Mouse (Mus musculus): ENCODE measurements at regions not wholly inside any gene's neighbourhood (a gene's known extent, or its start where the extent isn't known, plus 50 kb on each side); places are given as distances from the start of the nearest gene placed in this dataset.
A peak's percentile ranks its signal among the peaks of the same experiment; 100 is the strongest.

DNA sequence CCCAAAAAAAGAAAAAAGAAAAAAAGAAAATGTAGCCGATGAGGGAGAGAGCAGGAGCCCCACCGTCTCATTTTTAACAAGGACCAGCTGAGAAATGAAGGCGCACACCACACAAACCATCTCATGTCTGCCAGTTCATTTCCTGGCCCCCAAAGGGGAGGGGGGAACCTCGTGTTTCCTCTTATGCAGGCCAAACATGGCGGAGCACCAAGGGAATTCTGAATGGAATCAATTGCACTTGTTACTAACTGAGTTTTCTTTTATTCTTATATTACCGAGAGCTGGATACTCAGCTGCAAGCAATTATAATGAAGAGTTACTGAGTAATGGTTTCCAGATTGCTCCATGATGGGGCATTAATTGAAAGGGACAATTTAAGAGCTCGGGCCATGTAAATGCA, 348.5 kb upstream of the Npvf start:
- DNase-seq (ENCODE audit: low spot score in 2 of 2): no peak

- no peak for DNase-seq (ENCODE audit: low spot score in 2 of 2)
Measured at GRCm38 (mm10) chr6:51006074-51006591, 351.9 kb upstream of the Npvf start.

GRCm38 (mm10) chr6:51009526-51010340, 355.5 kb upstream of the Npvf start:
- no peak for DNase-seq (ENCODE audit: low spot score in 2 of 2)

GRCm38 (mm10) chr6:51010536-51010935, 356.3 kb upstream of the Npvf start:
- DNase-seq (ENCODE audit: low spot score in 2 of 2): no peak

DNA sequence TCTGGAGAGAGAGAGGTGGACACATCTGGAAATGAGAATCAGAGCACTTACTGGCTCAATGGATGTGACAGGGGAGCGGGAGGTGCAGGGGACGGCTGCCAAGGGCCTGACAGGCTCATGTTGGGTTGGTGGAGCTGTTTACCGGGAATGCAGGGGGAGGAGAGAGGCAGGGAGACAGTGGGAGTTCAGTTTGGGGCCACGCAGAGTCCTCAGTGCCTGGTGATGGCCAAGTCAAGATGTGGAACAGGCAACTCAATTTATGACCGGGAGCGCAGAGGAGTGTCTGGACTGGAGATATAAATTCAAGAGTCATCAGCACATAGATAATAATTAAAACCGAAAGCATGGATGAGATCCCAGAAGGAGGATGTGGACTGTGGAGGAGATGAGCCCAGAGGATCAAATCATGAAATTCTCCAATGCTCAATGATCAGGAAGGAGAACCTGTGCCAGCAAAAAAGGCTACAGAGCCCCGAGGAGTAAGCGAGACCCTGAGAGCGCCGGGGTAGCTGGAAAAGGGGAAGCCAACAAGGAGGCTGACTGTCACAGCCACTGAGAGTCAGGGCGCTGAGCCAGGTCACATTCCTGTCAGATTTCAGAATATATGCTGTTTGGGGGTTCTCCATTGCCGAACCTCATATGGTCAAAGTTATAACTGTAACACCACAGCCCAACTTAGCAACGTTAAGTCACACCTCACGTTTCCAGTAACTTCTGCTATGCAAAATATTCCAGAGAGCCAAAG, 358.0 kb upstream of the Npvf start:
- DNase-seq (ENCODE audit: low spot score in 2 of 2): no peak

DNA sequence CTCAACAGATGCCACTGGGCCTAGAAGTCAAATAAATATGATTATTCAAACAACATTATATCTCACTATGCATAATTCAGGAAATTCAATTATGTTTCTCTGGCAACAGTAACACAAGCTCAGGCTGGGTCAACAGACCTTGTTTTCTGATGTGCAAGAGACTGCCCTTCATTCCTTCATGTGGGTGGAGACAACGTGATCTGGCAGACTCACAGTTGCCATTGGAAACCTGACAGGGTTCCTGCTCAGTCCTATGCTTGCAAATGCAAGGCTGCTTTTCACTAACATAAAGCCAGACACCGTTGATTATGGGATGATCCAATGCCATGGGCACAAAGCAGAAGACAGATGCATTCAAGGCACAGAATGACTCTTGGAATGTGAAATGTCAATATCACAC, 361.5 kb upstream of the Npvf start:
- peak; percentile 23 to 49 for DNase-seq (ENCODE audit: low spot score in 2 of 2)

DNA sequence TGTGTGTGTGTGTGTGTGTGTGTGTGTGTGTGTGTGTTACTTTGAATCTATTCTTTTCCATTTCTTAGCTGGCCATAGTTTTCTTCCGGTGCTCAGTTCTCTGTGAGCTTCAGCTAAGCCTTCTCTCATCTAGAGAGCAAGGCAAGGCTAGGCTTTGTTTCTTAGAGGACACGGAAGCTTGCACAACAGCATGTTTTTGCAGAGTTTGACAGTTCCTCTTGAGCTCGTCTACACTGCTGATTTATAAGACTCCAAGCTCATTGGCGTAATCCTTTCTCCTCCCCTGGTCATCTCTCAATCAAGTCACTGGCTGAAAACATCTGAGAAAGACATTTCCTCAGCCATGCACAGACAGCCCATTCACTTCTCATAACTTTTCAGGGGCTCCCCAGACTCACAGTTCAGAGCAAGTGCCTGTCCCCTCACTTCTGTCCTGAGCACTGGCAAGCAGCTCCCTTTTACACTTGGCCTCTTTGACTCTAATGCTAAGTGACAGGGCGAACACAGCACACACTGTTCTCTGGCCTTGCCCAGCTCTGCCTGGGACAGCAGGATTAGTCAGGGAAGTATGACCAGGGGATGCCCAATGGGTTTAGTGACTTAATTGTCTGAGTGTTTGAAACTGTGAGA, 362.3 kb upstream of the Npvf start:
- no peak for DNase-seq (ENCODE audit: low spot score in 2 of 2)

GRCm38 (mm10) chr6:51017260-51017999, 363.2 kb upstream of the Npvf start:
- DNase-seq (ENCODE audit: low spot score in 2 of 2): no peak

- no peak for DNase-seq (ENCODE audit: low spot score in 2 of 2)
Measured at GRCm38 (mm10) chr6:51021206-51021605, 367.0 kb upstream of the Npvf start.

GRCm38 (mm10) chr6:51023361-51023760, 369.1 kb upstream of the Npvf start:
- DNase-seq (ENCODE audit: low spot score in 2 of 2): no peak

- DNase-seq (ENCODE audit: low spot score in 2 of 2): no peak
Measured at GRCm38 (mm10) chr6:51024756-51025155, 370.5 kb upstream of the Npvf start.

DNA sequence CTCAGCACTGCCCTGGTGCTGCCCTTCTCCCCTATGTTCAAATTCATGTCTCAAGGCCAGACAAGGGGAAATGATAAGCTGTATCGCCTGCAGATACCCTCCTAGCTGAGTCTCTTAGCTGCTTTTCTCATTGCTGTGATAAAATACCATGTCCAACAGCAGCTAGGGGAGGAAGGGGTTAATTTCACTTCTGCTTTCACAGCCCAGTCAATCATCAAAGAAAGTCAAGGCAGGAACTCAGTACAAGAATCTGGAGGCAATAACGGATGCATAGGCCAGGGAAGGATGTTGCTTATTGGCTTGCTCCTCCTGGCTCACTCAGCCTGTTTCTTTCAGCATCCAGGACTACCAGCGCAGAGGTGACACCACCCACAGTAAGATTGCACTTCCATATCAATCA, 371.2 kb upstream of the Npvf start:
- DNase-seq (ENCODE audit: low spot score in 2 of 2): no peak

- DNase-seq (ENCODE audit: low spot score in 2 of 2): no peak
Measured at GRCm38 (mm10) chr6:51027296-51027695, 373.1 kb upstream of the Npvf start.

GRCm38 (mm10) chr6:51029516-51029915, 375.3 kb upstream of the Npvf start:
- DNase-seq (ENCODE audit: low spot score in 2 of 2): no peak

DNA sequence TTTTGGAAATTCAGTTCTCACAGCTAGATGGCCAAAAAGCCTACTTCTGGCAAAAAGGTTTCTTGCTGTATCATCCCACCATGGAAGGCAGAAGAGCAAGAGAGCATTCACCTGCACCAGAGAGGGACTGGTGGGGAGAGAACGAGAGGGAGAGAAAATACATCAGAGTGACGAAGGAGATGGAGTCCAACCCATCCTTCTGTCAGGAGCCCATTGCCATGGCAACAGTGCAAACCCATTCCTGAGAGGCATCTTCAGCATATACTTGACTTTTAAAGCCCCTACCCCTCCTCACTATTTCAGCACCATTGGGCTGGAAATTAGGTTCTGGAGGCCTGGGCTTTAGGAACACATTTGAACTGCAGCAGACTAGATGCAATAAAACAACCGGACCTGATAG, 375.7 kb upstream of the Npvf start:
- DNase-seq (ENCODE audit: low spot score in 2 of 2): no peak

DNA sequence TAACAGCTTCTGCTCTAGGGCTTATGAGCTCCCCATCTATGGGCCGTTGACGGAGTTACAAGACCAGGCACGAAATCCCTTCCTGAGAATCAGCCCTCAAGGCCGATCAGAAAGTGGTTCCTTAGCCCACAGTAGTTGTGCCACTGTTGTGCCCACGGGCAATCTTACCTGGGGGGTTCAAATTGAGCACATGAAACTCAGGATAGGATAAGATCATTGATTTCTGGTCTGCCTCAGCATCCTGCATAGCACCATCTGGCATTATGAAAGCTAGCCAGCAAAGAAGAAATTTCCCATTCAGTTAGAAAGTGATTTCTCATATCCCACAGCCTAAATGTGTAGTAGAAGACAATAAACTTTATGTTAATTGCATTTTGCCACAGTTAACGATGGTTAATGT, 379.6 kb upstream of the Npvf start:
- no peak for DNase-seq (ENCODE audit: low spot score in 2 of 2)

DNA sequence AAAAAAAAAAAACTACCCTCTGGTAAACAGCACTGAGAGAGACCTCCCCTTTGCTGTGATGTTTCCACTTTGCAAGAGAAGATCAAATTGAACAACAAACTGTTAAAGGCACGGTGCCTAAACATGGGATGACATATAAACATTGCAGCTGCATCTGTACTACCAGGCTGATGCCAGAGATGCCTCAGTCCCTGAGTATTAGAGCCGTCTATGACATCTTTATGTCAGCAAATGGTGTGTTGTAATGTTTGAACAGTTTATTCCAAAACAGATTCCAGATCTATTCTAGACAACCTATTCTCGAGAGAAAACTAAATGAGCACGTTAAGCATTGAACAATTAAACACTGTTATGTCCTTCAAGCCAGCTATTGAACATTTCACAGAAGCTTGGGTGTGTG, 381.8 kb upstream of the Npvf start:
- DNase-seq (ENCODE audit: low spot score in 2 of 2): no peak

DNA sequence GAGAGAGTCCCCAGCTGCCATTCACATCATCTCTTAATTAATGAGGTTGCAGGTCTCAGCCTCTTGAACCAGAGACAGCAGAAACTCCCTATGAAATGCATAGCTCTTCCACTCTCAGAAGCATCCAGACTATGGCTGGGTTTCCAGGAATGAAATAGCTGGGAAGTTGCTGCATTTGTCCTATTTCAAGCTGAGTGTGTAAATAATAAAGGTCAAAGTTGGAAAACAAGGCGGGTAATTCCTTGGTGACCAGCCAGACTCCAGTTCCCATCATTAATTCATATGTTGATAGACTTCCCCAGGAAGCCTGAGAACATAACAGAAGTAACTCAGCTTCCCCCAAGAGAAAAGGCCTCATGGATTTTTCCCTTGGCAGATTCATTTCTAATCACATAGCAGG, 382.3 kb upstream of the Npvf start:
- no peak for DNase-seq (ENCODE audit: low spot score in 2 of 2)

DNA sequence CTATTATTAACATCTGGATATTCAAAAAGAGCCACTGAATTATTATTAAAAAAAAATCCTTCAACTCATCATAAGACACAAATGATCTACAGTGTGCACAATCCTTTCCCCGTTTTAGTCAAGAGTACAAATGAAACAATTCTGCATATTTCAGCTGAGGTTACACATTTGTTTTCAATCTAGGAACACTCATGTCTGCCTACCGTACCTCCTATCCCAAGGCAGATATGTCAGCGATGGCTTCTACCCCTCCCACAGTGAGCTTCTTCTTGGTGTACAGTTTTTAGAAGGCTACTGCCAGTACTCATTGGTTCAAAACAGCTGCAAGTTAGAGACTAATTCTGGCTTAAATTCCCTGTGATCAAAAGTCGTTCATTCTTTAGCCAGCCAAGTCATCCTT, 382.7 kb upstream of the Npvf start:
- no peak for DNase-seq (ENCODE audit: low spot score in 2 of 2)

DNA sequence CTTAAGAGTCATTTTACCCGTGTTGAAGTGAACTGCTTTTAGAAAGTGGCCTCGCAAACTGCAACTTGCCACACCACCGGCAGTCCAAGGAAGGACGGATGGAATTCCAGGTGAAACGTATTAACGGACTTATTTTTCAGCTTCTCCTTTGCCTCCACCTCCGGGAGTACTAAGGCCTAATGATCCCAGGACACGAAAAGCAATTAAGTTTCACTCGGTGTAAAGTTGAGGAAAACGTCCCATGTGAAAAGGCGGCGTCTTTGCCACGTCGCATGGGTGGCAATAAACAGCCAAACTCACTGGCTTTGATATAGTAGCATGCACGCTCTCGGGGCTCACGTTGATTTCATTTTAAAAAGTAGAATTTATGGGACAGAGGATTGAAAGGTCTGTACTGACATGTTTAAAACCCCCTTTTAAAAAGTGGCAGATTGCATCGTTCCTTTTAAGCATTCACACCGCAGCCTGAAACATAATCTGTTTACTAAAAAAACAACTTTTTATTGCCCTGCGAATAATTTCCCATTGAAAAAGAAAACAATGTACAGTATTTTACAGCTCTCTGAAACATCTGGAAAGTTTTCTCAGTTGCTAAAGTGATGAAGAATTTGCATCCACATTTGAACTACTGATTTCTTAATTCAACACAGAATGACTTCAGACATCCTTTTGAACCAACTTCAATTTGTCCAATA, 385.4 kb upstream of the Npvf start:
- no peak for DNase-seq (ENCODE audit: low spot score in 2 of 2)

GRCm38 (mm10) chr6:51043970-51044369, 388.5 kb upstream of the Nfe2l3 start:
- no peak for DNase-seq (ENCODE audit: low spot score in 2 of 2)
